Mouse (Mus musculus): ENCODE results near the gene Nolc1. TPM values are rescaled to one million over a fixed set of nuclear protein-coding genes. Genes with fewer than 3 reads are reported as not detected.

Nolc1 gene
- total RNA-seq, 2 experiments from 2014 or later = 47.8 to 56.4 TPM

DNA sequence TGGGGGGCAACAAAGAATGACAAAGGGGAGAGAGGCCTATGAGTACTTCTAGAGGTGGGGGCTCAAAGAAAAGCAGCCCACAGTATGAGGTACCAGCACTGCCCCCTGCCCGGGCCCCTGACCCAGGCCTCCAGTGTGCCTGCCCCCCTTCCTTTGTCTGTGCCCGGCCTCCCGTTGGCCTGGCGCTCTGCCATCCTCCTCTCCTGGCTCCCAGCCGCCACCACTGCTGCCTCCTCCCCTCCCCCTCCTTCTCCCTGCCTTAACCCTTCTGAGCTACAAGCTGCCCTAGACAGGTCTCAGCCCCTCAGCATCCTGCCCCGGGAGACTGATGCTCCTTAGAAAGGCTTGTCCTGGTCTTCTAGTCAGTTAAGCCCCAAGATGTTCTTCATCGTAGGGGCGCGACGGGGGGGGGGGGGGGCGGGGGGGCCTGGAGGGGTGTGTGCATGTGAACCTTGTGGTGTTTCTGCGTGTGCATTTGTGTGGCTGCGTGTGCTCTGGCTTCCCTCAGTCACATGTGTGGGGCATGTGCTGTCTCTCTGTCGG, 33.7 kb upstream of the Nolc1 start:
- DNase-seq = peak; percentile 95
- intact Hi-C loops (cut with DNase I) = no loop called here

DNA sequence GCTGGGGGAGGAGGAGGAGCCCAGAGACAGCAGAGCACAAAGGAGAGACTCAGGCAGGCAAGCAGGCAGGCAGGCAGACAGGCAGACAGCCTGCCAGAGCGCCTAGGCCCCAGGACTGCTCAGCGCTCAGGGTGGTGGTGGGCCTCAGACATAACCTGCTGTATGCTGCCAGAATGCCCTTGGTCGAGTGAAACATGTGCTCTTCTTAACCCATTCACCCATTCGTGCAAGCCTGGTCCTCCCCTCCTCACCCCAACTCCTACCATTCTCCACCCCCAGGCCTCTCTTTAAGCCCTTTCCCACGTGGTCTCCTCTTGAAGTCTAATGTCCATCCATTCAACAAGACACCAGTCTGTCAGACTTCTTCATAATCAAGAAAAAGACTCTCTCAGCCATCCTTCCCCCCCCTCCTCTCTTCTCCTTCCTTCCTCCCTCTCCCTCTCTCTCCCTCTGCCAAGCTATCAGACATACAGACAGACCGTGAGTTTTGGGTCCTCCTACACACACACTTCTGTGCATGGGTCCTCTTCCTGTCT, 33.1 kb upstream of the Nolc1 start:
- DNase-seq = peak; percentile 58
- intact Hi-C loops (cut with DNase I) = no loop called here

DNA sequence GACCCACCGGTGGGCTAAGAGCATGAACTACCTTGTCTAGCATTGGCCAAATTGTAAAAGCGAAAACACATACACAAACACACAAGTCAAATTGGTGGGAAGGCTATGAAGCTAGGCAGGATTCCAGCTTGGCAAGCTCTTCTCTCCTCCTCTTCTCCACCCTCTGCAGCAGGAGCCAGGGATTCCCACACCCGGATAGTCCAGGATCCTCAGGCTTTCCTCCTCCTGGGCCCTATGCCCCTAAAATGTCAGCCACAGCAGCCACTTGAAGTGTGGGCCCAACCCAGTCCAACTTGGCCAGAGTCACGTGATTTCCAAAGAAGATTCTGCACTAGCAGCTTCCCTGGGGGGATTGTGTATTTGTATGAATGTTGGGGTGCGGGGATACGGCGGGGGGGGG, 32.3 kb upstream of the Nolc1 start:
- DNase-seq = peak; percentile 58
- intact Hi-C loops (cut with DNase I) = no loop called here

DNA sequence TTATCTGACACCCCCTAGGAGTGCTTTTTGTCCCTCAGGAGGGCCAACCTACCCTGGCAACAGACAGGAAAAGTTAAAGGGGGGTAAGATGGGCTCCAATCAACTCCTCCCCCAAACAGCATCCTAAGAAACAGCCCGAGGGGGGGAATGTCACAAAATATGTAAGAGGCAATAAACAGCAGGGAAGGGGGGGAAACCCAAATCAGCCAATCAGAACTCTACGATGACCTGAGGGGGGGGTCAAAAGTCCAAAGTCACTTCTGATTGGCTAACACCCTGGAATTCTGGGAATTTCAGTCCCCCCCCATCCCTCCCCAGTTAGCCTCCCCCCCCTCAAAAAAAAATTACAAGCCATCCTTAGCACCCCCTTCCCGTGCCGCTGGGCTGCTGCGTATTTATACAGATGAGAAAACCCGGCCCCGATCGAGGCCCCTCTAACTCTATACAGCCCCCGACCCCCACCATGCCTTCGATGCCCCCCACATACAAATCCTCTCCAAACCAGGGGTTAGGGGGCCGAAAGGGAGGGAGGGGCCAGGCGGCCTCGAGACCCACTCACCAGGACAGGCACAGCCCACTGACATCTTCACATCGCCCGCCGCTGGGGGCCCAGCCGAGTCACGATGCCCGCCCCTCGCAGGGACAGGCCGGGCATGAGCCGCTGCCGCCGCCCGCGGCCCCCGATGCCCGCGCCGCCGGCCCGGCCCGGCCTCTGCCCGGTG, 31.2 kb upstream of the Nolc1 start, which contains the start of gene Pprc1:
Gene Pprc1, plus strand, starts transcription at position 616 of the 722 bp plus-strand sequence.
- intact Hi-C loops (cut with DNase I) = no loop called here
- DNase-seq = no peak

DNA sequence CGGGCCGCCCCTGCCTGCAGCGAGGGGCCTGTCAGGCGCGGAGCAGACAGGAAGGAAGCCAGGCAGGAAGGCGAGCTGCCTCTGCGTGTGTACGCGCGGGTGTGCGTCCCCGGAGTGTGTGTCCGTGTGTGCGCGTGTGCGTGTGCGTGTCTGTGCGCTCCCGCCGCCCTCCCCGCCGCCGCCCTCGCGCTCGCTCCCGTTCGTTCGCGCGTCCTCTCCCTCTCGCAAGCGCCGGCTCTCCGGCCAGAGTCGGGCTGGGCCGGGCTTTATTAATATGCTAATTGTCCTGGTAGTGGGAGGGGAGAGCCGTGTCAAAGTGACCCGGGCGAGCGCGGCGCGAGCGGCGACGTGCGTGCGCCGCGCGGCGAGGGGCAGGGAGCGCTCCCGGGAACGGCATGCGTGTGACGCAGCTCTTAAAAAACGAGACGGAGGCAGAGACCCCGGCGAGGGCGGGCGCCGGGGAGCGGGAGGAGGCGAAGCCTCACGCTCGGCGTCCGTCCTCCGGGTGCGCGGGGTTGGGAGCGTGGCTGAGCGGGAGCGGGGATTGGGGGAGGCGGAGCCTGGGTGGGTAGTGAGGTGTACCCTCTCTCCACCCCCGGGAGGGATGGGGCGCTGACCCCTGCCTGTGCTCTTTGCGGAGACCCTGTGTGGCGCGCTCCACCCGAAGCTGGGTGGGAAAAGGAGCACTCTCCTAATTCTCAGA, 30.5 kb upstream of the Nolc1 start, which contains the start of gene Ldb1:
Gene Ldb1, minus strand, starts transcription at position 222 of the 703 bp plus-strand sequence.
- DNase-seq = peak; percentile 84
- intact Hi-C loops (cut with DNase I) = no loop called here

DNA sequence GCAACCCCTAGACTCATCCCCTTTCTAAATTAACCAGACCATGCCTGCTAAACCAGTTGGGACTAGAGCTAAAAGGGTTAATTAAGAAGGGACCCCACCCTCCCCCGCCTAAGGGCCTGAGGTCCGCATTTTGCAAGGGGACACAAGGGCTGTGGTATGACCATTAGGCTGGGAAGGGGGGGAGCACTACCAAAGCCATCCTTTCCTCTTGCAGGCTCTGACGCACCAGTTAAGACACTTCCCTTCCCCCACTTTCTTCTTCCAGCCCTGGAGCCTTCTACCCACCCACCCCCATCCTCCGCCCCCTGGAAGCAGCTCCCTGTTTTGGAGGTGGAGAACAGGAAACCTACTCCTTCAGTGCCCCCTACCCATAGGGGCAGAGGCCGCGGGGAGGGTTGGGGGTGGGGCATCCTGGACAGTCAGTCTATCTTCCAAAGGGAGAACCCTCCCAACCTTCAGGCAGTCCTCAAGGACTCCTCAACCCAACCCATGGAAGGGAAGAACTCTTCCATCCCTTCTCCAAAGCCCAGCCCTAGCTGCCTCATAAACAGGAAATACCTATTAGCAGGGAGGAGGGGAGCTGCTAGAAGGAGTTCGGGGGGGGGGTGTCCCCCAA, 29.9 kb upstream of the Nolc1 start:
- DNase-seq = peak; percentile 59
- intact Hi-C loops (cut with DNase I) = no loop called here

DNA sequence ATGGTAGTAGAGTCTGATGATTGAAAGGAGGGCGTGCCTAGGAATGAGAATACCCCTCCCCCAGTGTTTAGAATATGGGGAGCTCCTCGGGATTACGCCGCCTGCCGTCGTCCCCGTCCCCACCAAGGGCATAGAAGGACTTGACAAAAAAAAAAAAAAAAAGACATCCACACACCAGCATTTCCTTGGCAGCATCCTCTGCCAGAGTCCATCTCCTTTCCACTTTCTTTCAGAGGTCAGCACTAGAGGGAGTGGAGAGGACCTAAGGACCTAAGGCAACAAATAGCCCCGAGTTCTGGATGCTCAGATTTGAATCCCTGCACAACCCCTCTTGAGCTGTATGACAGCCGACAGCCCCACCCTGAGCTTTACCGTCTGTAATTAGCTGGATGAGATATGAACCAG, 29.0 kb upstream of the Nolc1 start:
- no peak for DNase-seq
- intact Hi-C loops (cut with DNase I) = no loop called here

DNA sequence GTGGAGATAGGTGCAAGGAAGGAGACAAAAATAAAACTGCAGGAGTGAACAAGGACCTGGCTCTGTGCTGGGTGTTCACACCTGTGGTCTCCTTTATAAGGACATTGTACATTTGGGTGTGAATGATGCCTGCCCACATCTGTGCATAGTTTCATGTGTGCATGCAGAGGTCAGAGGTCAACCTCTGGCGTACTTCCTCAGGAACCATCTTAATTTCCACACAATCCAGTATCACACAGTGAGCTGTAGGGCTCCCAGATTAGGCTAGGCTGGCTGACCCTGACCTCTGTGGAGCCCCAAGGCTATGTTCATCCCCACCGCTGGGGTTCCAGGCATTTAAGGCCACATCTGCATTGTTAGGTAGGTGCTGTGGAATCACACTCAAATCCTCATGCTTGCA, 28.2 kb upstream of the Nolc1 start:
- DNase-seq = no peak
- intact Hi-C loops (cut with DNase I) = no loop called here

DNA sequence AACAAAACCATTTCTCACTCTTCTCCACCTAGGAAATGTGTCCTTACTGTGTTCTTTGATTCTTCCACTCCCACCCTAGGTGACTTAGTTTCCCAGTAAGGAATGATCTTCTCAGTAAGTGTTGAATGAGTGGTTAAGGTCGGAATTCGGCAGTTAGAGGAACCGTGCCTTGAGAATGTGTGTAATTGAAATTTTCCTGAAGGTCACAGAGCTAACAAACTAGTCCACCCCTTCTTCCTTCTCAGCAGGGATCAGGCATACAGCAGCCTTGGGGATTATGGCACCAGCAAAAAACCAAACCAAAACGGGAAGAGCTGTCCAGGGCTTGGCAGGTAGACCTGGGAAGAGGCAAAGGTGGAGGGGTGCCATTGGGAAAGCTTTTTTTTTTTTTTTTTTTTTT, 26.5 kb upstream of the Nolc1 start:
- DNase-seq = no peak
- intact Hi-C loops (cut with DNase I) = no loop called here

DNA sequence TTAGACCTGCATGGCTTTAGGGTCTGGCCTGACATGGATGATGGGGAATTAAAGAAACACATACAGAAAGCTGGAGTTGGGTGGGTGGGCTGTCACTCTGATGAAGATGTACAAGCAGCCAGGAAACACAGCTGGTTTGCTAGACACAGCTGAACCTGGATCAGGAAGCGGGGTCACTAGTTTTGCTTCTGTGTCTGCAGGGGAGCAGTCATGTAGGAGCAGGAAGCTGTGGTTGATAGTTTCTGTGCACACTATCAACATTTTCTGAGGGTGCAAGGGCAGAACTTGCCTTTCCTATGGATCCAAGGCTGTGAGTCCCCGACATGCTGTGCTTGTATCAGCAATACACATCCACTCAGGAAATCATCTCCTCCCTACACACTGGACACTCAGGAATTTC, 25.2 kb upstream of the Nolc1 start:
- no peak for DNase-seq
- intact Hi-C loops (cut with DNase I) = no loop called here

DNA sequence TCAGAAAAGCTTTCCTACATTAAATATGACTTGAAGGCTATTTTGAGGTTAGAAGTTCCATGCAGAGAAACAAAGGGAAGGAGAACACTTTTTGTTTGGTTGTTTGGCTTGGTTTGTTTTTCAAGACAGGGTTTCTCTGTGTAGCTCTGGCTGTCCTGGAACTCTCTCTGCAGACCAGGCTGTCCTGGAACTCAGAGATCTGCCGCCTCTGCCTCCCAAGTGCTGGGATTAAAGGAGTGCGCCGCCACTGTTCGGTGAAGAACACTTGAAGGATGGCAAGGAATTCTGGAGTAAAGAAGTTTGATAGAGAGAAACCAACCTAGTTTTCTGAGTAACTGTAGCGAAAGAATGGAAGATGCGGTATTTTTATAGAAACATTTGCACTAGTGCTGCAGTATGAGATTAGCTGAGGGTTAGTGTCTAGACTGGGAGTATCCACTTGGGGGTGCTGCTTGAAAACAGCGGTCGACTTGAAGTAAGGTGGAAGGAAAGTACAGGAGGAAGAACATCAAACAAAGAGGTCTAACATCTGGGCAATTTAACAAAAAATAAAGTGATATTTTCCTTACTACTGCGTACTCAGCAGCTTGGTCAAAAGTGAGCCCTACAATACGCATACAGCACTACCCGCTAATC, 19.8 kb upstream of the Nolc1 start:
- DNase-seq = peak; percentile 37
- intact Hi-C loops (cut with DNase I) = no loop called here

DNA sequence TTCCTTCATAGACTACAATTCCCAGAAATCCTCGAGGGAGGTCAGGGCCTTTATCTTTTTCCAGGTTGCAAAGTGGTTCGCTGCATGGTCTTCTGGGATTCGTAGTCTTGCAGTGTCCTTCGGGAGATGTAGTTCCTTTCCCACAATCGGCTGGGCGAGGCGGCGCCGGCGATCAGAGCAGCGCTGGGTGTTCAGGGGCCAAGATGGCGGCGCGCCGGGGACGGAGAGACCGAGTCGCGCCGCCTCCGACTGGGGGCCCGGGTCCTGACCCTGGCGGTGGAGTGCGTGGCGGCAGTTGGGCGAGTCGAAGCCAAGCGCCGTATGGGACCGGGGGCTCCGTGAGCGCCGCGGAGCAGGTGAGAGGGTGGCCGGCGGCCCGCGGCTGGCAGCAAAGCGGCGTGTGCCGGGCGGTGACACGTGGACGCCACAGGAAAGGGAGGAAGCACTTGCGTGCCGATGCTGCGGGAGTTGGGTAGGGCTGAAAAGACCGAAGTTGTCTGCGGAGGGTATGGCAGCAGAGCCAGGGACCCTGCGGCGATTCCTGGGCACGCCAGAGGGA, 19.2 kb upstream of the Nolc1 start:
- DNase-seq = peak; percentile 94
- intact Hi-C loops (cut with DNase I) = no loop called here

DNA sequence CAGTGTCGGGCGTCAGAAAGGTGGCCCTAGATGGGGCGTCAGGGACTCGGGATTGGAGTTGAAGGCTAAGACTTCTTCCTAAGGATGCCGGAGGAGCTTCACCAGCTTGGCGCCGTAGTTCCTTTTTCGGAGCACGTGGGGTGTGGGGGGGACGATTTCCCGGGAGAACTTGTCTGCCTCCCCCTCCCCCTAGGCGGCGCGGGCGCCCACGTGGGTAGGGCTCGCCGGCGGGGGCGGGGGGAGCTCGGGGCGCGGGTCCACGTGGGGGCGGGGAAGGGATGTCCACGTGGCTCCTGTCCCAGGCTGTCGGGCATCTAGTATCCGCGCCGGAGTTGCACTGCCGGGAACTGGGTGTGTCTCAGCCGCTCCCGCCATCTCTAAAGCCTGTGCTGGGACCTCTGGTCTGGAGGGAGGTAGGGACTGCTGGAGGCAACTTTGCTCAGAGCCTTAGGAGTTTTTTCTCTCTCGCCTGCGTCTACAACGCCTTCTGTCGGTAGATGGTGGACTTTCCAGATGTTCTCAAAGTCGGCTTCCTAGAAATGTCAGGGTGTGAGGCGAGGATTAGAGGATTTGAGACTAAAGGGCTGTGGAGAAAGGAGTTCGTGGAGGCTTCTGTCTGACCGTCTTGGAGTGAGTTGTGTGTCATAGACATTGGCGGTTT, 18.6 kb upstream of the Nolc1 start:
- intact Hi-C loops (cut with DNase I) = no loop called here
- peak; percentile 83 for DNase-seq

DNA sequence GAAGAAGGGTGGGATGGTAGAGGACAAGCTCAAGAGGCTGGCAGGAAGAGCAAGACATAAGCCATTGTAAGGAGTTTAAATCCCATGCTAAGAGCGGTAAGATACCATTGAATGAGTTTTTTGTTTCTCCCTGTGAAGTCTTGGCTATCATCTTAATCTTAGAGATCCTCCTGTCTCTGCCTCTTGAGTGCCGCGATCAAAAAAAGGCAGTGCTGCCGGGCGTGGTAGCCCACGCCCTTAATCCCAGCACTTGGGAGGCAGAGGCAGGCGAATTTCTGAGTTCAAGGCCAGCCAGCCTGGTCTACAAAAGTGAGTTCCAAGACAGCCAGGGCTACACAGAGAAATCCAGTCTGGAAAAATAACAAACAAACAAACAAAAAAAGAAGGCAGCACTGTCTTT, 17.2 kb upstream of the Nolc1 start:
- intact Hi-C loops (cut with DNase I) = no loop called here

DNA sequence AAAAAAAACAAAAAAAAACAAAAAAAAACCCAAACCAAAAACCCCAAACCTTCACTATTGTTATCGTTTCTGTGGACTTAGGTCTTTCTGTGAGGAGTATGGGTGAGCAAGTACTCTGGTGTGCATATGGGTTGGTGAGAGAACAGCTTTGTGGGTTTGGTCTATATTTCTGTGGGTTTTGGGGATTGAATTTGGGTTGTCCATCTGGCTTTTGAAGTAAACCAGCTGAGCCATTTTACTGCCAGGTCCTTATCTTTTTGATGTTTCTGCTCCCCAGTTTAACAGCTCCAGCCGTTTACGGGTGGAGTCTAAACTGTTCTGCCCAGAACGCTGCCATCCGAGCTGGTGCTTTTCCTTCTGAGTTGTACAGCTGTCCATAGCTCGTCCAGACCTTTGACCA, 14.8 kb upstream of the Nolc1 start:
- DNase-seq = no peak
- intact Hi-C loops (cut with DNase I) = no loop called here

More for the DNA sequence above, 17.2 kb upstream of the Nolc1 start:
- DNase-seq = no peak

DNA sequence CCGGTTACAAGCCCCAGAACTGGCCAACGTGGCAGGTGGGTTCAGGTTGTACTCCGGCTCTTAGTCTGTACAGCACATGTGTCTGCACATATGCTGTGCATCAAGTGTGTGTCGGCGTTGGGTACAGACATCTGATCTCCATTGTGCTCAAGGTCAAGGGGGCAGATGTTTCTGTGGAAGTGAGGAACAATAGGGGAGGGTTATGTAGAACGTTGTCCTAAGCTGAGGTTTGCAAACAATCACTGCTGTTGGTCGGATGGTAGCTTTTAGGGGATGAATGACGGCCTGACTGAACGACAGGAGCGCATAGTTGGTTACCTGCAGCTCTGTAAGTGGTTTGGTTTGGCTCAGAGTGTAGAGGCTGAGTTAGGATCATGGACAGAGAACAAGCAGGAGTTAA, 7.6 kb upstream of the Nolc1 start:
- intact Hi-C loops (cut with DNase I) = no loop called here
- DNase-seq = no peak

DNA sequence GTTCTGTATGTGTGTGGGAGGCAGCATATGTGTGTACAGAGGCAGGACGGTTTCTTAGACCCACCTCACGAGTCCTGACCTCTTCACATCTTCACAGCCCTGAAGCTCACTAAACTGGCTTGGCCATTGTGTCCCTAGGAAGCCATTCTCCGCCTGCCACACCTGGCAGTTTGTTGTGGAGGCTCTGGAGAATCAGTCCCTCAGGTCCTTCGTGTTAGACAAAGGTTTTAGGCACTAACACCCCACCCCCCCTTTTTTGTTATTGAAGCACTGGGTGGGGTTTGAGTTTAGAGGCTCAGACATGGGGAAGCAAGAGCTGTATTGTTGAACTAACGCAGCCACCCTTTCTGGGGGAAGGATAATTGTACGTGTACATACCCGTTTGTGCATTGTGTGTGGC, 2.4 kb upstream of the Nolc1 start:
- intact Hi-C loops (cut with DNase I) = no loop called here
- DNase-seq = no peak

DNA sequence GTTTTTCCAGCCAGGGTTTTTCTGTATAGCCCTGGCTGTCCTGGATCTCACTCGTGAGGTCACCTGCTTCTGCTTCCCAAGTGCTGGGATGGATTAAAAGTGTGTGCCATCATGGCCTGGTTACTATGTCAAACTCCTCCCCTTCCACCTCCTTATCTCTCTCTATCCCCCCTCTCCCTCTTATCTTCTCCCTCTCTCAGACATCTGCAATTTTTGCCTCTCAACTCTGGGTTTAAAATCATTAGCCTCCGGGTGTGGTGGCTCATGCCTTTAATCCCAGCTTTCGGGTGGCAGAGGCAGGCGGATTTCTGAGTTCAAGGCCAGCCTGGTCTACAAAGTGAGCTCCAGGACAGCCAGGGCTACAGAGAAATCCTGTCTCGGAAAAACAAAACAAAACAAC, 1.4 kb upstream of the Nolc1 start:
- intact Hi-C loops (cut with DNase I) = no loop called here
- DNase-seq = no peak

DNA sequence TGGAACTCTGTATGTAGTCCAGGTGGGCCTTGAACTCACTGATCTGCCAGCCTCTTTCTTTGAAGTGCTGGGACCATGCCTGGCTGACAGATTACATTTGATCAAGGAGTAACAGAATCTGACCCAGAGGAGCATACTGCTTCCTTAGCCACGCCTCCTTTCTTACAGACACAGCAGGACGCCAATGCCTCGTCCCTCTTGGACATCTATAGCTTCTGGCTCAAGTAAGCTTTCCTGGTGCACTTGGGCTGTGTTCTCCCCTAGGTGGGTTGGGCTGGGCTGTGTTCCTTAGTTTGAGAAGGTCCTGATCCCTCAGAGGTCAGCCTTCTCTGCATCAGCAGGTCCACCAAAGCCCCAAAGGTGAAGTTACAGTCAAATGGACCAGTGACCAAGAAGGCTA, 2.9 kb downstream of the Nolc1 start:
- no peak for DNase-seq
- intact Hi-C loops (cut with DNase I) = no loop called here

DNA sequence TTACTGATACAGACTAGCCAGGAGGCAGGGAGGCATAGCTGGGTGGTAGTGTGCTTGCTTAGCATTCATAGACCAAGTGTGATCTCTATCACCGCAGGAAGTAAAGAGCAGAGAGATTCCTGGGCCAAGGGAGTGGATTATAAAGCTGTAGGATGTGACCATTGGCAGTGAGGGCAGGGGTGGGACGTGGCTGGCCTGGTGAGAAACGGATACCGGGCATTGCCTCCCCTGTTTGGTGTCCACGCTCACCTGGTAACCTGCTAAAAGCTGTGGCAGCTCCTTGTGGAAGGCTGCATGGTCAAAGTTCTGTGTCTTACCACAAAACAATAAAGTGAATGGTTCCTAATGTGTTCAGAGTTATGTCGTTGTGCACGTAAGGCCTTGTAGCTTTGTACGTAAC, 9.5 kb downstream of the Nolc1 start:
- no peak for DNase-seq
- intact Hi-C loops (cut with DNase I) = loop anchor here (10.0 kb wide), 1 partner anchor 170 kb away; no protein-coding TSS in a partner anchor

Measured in left cerebral cortex, postnatal 4 days (tissue).